Mouse (Mus musculus) liver, postnatal 0 days (tissue): ENCODE measurements around the gene Olfr904.

Source experiments
- CTCF ChIP-seq: sonication (generic); IDR thresholded peaks from 2 replicates; pipeline ENCODE4 v1.5.1; 2016; ENCODE audit warnings: antibody characterized with exemption, low read depth
- EP300 ChIP-seq: IDR thresholded peaks from 2 replicates; pipeline ENCODE4 v1.6.1; 2016; ENCODE audit warnings: antibody characterized with exemption, low read depth, mild to moderate bottlenecking

GRCm38 (mm10) chr9:38427026-38427425 is 35.9 kb upstream of the Olfr904 start:
- TF ChIP-seq CTCF (no peak), EP300 (no peak)
